In genomic region chr2:50657826-50658225, GRCm38 (mm10) we compare ENCODE assay signal across 9 mouse cellular contexts.
"Had no signal": no experiment of that assay in that cellular context is flagged by ENCODE, and none has a peak within 500 bp of the region (broad histone marks: within the 10 kb centered on the region; RNA-seq: fewer than 3 reads in every experiment).

No protein-coding gene starts in this region.

- DNase-seq: gastrocnemius, postnatal 10 days; gastrocnemius, postnatal 25 days; heart, postnatal 10 days; heart, postnatal 4 days; kidney, adult 2 months; kidney, adult 9 months; kidney, postnatal 4 days; liver; liver, embryonic 13.5 days had no signal
